Mouse (Mus musculus) forebrain, embryonic 15.5 days (tissue): Measurements from ENCODE around the gene Lrrc42. TPM values are rescaled to one million over a fixed set of nuclear protein-coding genes. Genes with fewer than 3 reads are reported as not detected.

Experiments used
- ATAC-seq: fragments of 200-750 bp; cut with Nextera tagmentation; replicated peaks from 2 replicates; pipeline ENCODE4 v1.8.0; 2017; ENCODE audit warnings: mild to moderate bottlenecking, moderate TSS enrichment, moderate library complexity
- H3K27ac ChIP-seq: fragments of 300-500 bp; sonication (generic); replicated peaks from 2 replicates; pipeline ENCODE4 v1.5.1; 2015; ENCODE audit warnings: mild to moderate bottlenecking, inconsistent platforms
- H3K27me3 ChIP-seq: fragments of 300-500 bp; sonication (generic); 2 replicates; pipeline ENCODE4 v1.6.1; 2015; ENCODE audit warnings: inconsistent platforms
- H3K36me3 ChIP-seq: fragments of 300-500 bp; sonication (generic); 2 replicates; pipeline ENCODE4 v1.6.1; 2015; ENCODE audit warnings: mild to moderate bottlenecking, inconsistent platforms
- H3K4me1 ChIP-seq: fragments of 300-500 bp; sonication (generic); 2 replicates; pipeline ENCODE4 v1.6.1; 2015; ENCODE audit warnings: inconsistent platforms
- H3K4me2 ChIP-seq: fragments of 300-500 bp; sonication (generic); replicated peaks from 2 replicates; pipeline ENCODE4 v1.6.1; 2015; ENCODE audit warnings: mild to moderate bottlenecking, inconsistent platforms
- H3K4me3 ChIP-seq: fragments of 300-500 bp; sonication (generic); 2 replicates; pipeline ENCODE4 v1.5.1; 2015; ENCODE audit warnings: mild to moderate bottlenecking, inconsistent platforms
- H3K9ac ChIP-seq: fragments of 300-500 bp; sonication (generic); replicated peaks from 2 replicates; pipeline ENCODE4 v1.6.1; 2015; ENCODE audit warnings: mild to moderate bottlenecking, inconsistent platforms
- H3K9me3 ChIP-seq: fragments of 300-500 bp; sonication (generic); 2 replicates; pipeline ENCODE4 v1.6.1; 2016; ENCODE audit warnings: inconsistent platforms
- WGBS: fragments of 180-500 bp; shearing (Covaris S2); methylation state at CpG from one replicate; pipeline ENCODE4 v1.1.7; 2015; ENCODE audit warnings: mixed read lengths; 5-methylcytosine and 5-hydroxymethylcytosine counted together
- polyA plus RNA-seq: library from polyadenylated mRNA; unstranded; fragments of >200 nt; fragmentation: Nextera tagmentation; extraction: Ambion mirVana; gene quantifications from 2 replicates; pipeline ENCODE4 v1.2.1, GENCODE M21; 2015

Lrrc42 gene
- polyA plus RNA-seq, 1 experiment from 2014 or later = 57.4 TPM

DNA sequence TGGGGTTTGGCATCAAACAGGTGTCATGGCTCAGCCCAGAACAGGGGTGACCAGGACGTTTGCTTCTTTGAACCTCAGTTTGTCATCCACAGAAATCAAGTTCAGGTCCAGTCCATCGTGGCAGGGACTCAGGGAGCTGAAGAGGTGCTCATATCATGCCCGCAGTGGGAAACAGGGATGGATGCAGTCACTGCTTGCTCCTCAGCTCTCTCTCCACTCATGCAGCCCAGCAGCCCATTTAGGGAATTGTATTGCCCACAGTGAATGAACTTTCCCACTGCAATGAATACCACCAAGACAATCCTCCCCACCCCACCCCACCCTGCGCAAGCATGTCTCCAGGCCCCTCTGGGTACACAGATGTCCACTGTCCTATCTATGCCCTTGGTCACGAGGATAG is 41.4 kb downstream of the Lrrc42 start:
- no peaks in the 10 kb centered on the region for H3K27me3 ChIP-seq
- no peak overlapping the region for H3K4me2 ChIP-seq
- ATAC-seq = no peak
- 0 out of 2 replicates have a peak, but pooled peaks cover under 1% of the 10 kb centered on the region for H3K36me3 ChIP-seq
- no peak overlapping the region for H3K27ac ChIP-seq
- no peaks in the 10 kb centered on the region for H3K9me3 ChIP-seq
- WGBS = 81% methylated on average over 5 of the region's 5 CpGs
- no peak overlapping the region for H3K9ac ChIP-seq
- H3K4me1 ChIP-seq = no peaks in the 10 kb centered on the region
- H3K4me3 ChIP-seq = no peak overlapping the region

DNA sequence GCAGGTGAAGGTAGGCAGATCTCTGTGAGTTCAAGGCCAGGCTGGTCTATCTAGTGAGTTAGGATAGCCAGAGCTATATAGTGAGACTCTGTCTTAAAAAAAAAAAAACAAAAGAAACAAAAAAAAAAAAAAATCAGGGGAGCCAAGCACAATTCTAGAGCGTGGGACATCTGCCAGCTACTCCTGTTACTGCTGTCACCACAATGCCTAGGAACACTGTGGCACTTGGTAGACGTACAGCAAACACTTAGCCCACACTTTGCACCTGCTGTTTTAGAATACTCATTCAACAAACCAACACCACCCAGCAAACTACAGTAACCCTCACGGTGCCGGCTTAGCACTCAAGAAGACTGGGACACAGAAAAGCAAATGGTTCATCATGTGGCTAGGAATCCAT is 41.9 kb downstream of the Lrrc42 start:
- H3K9ac ChIP-seq = no peak overlapping the region
- 0 out of 2 replicates have a peak, but pooled peaks cover 5% of the 10 kb centered on the region for H3K36me3 ChIP-seq
- no peak overlapping the region for H3K4me3 ChIP-seq
- no peaks in the 10 kb centered on the region for H3K4me1 ChIP-seq
- no peak overlapping the region for H3K27ac ChIP-seq
- no peaks in the 10 kb centered on the region for H3K9me3 ChIP-seq
- H3K4me2 ChIP-seq = no peak overlapping the region
- WGBS = 49% methylated on average over 4 of the region's 4 CpGs
- H3K27me3 ChIP-seq = no peaks in the 10 kb centered on the region
- ATAC-seq = no peak

DNA sequence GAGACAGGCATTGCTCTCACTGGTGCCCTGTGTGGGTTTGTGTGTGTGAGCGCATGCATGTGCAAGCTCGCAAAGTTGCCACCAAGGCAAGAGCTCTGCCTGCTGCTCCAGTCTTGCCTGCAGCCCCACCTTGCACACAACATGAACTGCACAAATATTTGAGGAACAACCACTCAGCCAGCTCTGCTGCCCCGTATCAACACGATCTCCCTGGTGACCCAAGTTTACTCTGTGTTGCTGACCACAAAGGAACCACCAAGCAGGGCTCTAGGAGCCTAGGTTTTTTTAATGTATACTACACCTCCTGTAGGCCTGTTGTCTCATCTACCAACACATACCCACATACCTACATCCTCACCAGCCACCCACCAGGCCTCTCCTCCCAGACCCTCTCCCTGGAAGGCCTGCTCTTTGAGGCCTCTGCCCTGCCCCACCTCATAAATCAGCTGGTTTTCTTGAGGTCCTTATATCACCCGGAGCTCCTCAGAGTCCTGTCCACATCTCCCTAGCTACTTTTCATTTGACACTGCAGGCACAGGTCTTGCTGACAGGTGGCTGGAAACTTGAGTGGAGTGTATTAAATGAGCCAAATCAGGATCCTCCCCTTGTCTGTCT is 42.7 kb downstream of the Lrrc42 start:
- no peaks in the 10 kb centered on the region for H3K9me3 ChIP-seq
- H3K4me2 ChIP-seq = no peak overlapping the region
- no peaks in the 10 kb centered on the region for H3K4me1 ChIP-seq
- H3K27me3 ChIP-seq = no peaks in the 10 kb centered on the region
- H3K36me3 ChIP-seq = peaks cover 10% of the 10 kb centered on the region; the same call in 1 of the 2 replicates
- no peak overlapping the region for H3K4me3 ChIP-seq
- H3K9ac ChIP-seq = no peak overlapping the region
- no peak for ATAC-seq
- H3K27ac ChIP-seq = no peak overlapping the region
- 89% methylated on average over 5 of the region's 5 CpGs for WGBS

DNA sequence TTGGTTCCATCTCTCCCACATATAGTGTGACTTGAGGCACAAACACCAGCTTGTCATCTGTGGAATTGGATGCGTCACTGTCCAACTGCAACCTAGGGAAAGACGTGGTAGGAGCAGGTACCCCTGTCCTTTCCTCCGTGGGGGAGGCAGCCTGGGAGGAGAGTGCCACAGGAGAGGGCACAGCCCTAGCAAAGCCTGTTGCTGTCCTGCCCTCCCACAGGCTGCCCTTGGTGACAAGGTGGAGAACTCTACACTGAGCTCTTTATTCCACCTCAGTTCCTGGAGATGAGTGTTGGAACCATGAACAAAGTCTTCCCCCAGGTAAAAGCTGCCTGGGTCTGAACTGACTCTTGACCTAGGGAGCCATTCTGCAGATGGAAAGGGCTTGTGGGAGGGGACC is 44.5 kb downstream of the Lrrc42 start, which contains the start of gene Ldlrad1:
Gene Ldlrad1, plus strand, starts transcription at position 301 of the 400 bp plus-strand sequence.
- Histone ChIP-seq H3K9ac (no peak within 1 kb of the TSS), H3K4me3 (no peak within 1 kb of the TSS), H3K27me3 (no peaks in the 10 kb centered on the region), H3K36me3 (peaks cover 22% of the 10 kb centered on the region), H3K9me3 (no peaks in the 10 kb centered on the region), H3K4me1 (no peaks in the 10 kb centered on the region), H3K27ac (no peak within 1 kb of the TSS), H3K4me2 (no peak within 1 kb of the TSS)
- no peak for ATAC-seq
- WGBS = 89% methylated on average over 3 of the region's 3 CpGs

DNA sequence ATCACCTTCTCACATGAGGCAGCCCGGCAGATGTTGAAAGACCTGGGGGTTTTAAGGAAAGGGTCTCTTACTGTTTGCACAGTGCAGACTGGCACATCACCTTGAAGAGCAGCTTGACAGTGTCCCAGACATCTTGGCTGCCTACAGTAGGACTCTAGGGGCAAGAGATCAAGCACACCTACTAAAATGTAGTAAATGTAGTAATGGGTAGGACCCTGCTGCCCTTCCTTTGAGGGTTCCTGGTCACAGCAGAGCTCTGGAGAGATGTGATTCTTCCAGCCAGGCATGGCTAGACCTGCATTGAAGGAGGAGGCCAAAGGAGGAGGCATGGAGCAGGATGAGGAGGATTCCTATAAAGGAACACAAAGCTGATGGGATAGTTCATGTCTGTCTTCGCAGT is 46.3 kb downstream of the Lrrc42 start:
- no peaks in the 10 kb centered on the region for H3K27me3 ChIP-seq
- 98% methylated on average over 2 of the region's 2 CpGs for WGBS
- no peak overlapping the region for H3K4me3 ChIP-seq
- H3K4me2 ChIP-seq = no peak overlapping the region
- no peak for ATAC-seq
- no peaks in the 10 kb centered on the region for H3K9me3 ChIP-seq
- peaks cover 37% of the 10 kb centered on the region for H3K36me3 ChIP-seq
- H3K4me1 ChIP-seq = no peaks in the 10 kb centered on the region
- H3K27ac ChIP-seq = no peak overlapping the region
- no peak overlapping the region for H3K9ac ChIP-seq

DNA sequence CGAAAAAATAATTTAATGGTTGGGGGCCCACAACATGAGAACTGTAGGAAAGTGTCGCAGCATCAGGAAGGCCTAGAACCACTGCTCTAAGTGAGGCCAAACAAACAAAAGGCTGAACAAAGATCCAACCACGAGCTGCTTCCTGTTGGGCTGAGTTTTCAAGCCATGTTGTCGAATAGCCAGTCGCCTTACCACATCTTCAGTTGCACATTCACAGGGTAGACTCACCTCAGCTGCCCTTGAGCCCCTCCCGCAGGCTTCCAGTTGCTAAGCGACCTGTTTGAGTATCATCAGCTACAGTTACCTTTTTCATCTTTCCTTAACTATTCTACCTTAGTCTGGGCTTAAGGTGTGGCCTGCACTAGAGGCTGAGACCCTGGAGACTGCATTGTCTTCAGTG is 50.3 kb downstream of the Lrrc42 start:
- H3K4me1 ChIP-seq = no peaks in the 10 kb centered on the region
- H3K36me3 ChIP-seq = peaks cover 76% of the 10 kb centered on the region
- H3K9ac ChIP-seq = no peak overlapping the region
- ATAC-seq = no peak
- WGBS = 91% methylated on average over 7 of the region's 7 CpGs
- no peaks in the 10 kb centered on the region for H3K9me3 ChIP-seq
- no peak overlapping the region for H3K27ac ChIP-seq
- H3K4me3 ChIP-seq = no peak overlapping the region
- no peaks in the 10 kb centered on the region for H3K27me3 ChIP-seq
- no peak overlapping the region for H3K4me2 ChIP-seq

DNA sequence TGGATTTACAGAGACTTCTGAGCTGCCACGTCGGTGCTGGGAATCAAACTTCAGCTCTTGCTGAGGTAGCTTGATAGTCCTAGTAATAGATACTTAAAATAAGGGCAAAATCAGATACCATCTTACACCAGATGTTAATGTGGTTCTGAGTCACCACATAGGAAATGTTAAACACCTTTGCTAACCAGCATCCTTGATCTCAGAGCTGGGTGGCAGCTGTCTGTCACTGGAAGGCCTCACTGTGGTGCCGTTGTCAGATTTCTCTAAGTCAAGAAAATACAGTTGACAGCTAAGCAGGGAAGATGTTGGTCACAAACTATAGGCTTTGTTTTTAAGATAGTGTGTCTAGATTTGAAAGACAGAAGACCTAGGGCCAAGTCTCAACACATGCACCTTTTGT is 51.6 kb downstream of the Lrrc42 start:
- Histone ChIP-seq H3K27me3 (no peaks in the 10 kb centered on the region), H3K4me2 (no peak overlapping the region), H3K9ac (no peak overlapping the region), H3K9me3 (no peaks in the 10 kb centered on the region), H3K4me3 (no peak overlapping the region), H3K36me3 (peaks cover 85% of the 10 kb centered on the region), H3K27ac (no peak overlapping the region), H3K4me1 (no peaks in the 10 kb centered on the region)
- ATAC-seq = no peak
- WGBS = 97% methylated on average over 3 of the region's 3 CpGs

DNA sequence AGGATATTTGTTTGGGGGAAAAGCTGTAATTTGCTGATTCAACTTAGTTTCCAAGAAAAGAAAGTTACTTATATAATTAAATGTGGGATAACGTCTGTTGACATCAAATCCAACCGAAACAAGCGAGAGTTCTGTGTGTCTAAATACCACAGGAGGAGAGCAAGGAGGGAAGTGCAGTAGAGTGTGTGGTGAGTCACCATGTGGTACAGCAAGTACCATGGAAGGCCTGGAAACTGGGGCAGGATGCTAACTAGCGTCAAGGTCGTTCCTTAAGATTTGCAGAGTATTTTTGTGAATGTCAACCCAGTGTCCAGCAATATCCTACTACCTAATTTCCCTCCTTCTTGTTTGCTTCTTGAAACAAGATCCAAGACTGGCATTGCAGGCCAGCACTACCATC is 55.3 kb downstream of the Lrrc42 start:
- no peak overlapping the region for H3K27ac ChIP-seq

DNA sequence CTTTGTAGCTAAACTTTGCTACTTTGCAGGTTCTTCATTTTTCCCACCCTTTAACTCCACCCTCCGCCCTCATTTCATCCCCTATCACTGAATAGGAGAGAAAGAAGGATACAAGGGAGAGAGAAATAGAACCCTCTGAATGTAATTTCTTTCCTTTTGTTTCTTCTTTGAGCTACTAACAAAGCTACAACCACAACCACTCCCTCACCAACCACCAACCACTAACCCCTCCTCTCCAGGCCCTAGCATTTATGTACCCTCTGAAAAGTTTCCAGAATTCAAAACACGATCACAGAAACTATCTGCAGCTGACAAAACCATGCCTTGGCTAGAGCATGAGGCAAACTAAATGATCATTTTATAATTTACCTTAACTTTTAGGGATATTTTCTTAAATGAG is 56.9 kb downstream of the Lrrc42 start:
- no peak overlapping the region for H3K9ac ChIP-seq
- H3K4me1 ChIP-seq = no peaks in the 10 kb centered on the region
- WGBS = 88% methylated on average over 2 of the region's 2 CpGs
- H3K36me3 ChIP-seq = peaks cover 85% of the 10 kb centered on the region
- H3K4me3 ChIP-seq = no peak overlapping the region
- no peak overlapping the region for H3K27ac ChIP-seq
- H3K27me3 ChIP-seq = no peaks in the 10 kb centered on the region
- no peak overlapping the region for H3K4me2 ChIP-seq
- no peaks in the 10 kb centered on the region for H3K9me3 ChIP-seq
- no peak for ATAC-seq

More for the DNA sequence above, 55.3 kb downstream of the Lrrc42 start:
- no peak overlapping the region for H3K4me3 ChIP-seq
- no peaks in the 10 kb centered on the region for H3K27me3 ChIP-seq
- ATAC-seq = no peak
- no peaks in the 10 kb centered on the region for H3K4me1 ChIP-seq
- H3K9me3 ChIP-seq = no peaks in the 10 kb centered on the region
- no peak overlapping the region for H3K9ac ChIP-seq
- H3K4me2 ChIP-seq = no peak overlapping the region
- 94% methylated on average over 5 of the region's 5 CpGs for WGBS
- peaks cover 89% of the 10 kb centered on the region for H3K36me3 ChIP-seq

DNA sequence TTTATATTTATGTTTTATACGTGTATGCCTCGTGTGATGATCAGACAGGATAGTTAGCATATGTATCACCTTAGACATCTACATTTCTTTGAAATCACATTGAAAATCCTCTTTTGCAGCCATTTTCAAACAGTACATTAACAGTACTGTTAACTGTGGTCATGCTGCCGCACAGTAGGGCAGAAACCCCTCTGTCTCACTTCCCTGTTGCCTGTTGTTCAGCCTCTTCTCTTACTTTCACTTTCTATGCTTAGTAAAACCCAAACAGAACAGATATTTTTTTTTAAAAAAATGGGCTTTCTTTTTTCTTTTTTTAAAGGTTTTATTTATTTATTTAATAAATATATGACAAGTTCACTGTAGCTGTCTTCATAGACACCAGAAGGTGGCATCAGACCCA is 59.5 kb downstream of the Lrrc42 start:
- Histone ChIP-seq H3K27me3 (no peaks in the 10 kb centered on the region), H3K4me2 (no peak overlapping the region), H3K4me1 (no peaks in the 10 kb centered on the region), H3K27ac (no peak overlapping the region), H3K4me3 (no peak overlapping the region), H3K36me3 (peaks cover 83% of the 10 kb centered on the region), H3K9me3 (no peaks in the 10 kb centered on the region), H3K9ac (no peak overlapping the region)
- ATAC-seq = no peak
- WGBS = 97% methylated on average over 3 of the region's 3 CpGs

DNA sequence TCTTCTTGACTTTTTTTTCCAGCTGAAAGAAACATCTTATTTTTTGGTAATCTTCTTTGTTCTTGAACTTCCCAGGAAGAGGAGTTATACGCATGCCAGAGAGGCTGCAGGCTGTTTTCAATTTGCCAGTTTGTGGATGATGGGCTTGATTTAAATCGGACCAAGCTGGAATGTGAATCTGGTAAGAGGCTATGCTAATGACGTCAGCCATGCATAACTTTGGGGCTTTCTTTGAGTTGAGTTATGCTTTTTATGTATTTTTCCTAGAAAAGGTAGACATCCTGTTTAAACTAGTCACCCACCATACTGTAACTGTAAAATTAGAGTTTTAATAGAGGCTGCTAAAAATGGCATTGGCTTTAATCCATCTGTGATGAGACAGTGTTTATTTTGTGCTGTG is 67.6 kb downstream of the Lrrc42 start:
- H3K4me1 ChIP-seq = peaks cover 19% of the 10 kb centered on the region
- ATAC-seq = no peak
- H3K9ac ChIP-seq = no peak overlapping the region
- no peaks in the 10 kb centered on the region for H3K27me3 ChIP-seq
- WGBS = 70% methylated on average over 3 of the region's 3 CpGs
- H3K9me3 ChIP-seq = no peaks in the 10 kb centered on the region
- H3K4me3 ChIP-seq = no peak overlapping the region
- H3K27ac ChIP-seq = no peak overlapping the region
- H3K4me2 ChIP-seq = no peak overlapping the region
- H3K36me3 ChIP-seq = peaks cover 45% of the 10 kb centered on the region
